Mouse (Mus musculus) CD8-positive naive resting alpha-beta T cell, adult 2 months (primary cell): Measurements from ENCODE around the gene Isca1.
A peak's percentile ranks its signal among the peaks of the same experiment; 100 is the strongest.
"Not testable (repeated sequence)": the region's sequence is repeated elsewhere in the genome, so short reads cannot be mapped to it uniquely, and the experiment has no call there.

Source experiments
- DNase-seq, 2 experiments: peaks; one replicate each; pipeline ENCODE4 v3.0.0; 2022; ENCODE audit warnings: low read depth in 2 of 2, low spot score in 2 of 2

Gene Isca1

DNA sequence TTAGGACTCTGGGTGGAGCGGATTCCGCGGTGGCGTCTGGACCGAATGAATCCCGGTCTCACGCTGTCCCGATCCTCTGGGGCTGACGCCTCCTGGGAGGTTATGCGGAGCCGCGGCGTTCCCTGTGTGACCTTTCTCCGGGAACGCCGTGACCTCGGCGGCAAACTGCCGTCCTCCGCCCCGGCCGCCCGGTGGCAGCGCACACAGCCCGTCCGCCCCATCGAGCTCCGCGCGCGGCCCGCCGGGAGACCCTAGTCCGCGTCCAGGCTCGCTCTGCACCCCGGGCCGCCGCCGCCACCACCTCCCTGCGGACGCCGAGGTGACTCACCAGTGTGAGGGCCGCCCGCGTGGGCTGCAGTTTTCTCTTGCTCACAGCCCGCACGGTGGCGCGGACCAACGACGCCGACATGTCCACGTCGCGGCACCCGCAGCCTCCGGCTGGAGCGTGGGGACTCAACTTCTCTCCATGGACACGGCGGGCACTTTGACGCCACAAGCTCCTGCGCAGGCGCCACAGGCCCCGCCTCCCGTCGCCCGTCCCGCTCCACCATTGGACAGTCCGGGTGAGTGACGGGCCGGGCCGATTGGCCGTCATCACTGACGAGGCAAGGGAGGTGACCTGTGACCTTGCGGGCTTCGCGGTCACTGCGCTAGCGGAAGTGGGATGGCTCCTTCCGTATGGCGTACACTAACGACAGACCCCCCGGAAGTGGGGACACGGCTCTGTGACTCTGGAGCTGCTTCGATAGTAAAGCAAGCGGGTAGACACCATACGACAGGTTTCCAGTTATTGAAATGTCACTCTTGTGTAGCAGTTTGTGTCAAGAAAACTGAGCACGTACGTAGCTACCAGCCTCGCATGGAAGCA is at the start of gene Isca1:
TSS of gene Isca1 (minus strand) at position 515 of the 868 bp plus-strand sequence.
- DNase-seq, result peak; percentile 99

DNA sequence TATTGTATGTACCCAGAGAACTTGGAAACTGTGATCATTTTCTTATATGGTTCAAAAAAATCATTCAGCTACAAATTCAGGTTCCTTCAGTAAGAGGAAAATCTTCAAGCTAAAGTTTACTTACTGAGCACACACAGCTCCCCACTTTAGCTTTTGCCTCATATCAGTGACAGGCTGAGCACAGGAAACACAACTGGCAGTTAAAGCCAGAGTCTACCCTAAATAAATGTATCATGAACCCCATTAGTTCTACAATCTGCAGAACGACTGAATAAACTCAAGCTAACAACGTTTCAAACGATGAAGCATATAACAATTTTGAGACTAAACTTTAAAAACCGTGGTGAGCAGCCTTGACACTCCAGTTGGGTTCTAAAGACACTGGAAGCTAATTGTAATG is 47.7 kb upstream of the Isca1 start:
- no peak for DNase-seq

DNA sequence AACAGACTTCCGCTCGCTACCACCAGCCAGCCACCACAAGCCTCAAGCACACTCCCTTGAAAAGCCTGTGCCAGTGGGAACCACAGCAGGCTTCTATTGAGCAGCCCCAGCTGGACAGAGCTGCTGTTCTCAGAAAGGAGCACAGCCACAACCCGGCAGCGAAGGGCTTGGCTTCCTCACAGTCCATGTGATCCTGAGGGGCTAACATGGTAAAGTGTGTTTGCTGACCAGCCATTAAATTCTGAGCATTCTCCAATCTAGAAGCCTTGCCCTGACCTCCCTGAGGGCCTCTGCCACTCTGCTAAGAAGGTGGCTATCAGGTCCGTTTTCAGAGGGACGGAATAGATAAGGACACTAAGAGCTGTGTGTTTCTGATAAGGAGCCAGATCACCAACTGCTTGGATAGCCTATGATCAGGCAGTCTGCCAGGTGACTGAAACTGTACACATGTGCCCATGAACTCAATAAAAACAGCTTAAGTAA is 44.5 kb upstream of the Isca1 start:
- no peak for DNase-seq

DNA sequence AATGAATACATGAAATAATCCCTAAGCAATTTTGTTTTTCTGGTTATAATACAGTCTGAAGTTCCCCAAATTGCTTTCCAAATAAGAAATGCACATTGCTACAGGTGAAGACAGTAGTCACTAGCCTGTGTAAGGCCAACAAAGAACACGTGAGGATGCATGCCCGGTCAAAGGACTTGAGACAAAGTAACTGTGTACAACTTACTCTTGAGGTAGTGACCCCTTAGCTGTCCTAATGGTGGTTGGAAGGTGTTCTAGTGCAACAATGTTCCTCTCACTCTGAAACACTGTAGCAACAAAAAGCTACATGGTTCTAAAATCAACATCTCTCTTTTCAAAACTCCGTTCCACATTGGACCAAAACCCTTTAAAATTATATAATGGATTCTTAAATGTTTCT is 42.0 kb upstream of the Isca1 start:
- no peak for DNase-seq

DNA sequence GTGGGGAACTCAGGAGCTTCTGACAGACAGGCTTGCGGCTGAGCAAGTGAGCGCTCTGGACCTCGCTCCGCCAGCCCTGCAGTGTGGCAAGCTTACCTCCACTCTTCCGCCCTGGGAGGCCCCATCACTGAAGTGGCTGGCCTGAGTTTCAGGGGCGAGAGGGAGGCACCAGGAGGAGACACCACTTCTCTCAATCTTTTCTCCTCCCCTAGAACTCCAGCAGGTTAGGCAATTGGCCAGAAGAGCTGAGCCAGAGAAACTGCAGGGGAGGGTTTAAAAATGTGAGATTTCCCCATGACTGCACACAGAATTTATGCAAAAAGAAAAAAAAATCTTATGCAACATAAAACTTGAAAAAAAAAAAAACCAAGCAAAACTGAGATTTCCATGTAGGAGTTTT is 31.4 kb upstream of the Isca1 start:
- DNase-seq, result no peak

DNA sequence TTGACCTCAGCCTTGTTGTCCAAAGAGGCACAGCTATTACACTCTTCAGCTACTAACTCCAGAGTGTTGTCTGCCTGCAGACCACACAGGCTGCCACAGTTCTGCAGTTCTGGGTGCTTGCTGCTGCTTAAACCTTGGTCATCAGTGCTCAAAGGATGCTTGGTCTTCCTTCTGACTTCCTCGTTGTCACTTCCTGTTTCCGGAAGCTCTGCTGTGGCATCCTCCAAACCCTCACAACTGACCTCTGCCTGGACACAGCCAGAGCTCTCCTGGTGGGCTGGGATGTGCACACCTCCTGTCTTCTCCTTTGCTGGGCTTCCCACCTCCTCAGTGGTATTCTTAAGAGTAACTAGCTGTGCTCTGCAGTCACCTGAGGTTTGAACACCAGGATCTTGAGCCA is 30.5 kb upstream of the Isca1 start:
- DNase-seq, result no peak

DNA sequence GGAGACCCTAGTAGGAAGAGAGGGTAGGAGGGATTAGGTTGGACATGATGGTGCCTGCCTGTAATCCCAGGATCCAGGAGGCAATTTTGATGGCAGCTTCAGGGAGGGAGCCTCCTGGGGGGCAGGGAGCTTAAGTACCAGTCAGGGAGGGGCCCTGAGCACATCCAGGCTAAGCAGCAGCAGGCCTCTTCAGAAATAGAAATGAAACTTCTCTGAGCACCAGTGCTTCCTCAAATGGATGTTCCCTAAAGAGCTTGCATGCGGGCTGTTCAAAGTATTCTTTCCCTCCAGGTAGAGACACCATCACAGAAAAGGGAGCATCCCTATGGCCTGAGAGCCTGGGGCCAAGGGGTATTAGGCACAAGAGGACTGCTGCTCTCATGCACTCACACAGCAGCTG is 28.7 kb upstream of the Isca1 start:
- no peak for DNase-seq

DNA sequence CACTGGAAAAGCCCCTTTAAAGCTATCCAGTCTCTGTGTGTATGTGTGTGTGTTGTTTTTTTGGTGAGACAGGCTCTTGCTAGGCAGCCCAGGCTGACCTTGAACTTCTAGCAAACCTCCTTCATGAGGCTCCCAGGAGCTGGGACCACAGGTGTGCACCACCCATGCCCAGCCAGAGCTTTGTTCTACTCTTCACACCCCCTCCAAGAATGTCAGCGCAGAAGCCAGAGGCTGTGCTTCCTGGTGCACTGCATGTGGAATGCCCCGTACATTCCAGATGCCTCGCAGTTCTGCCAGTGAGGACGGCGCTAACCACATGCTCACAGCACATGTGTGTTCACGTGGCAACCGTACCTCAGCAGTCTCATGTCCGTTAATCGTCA is 26.8 kb upstream of the Isca1 start:
- no peak for DNase-seq

DNA sequence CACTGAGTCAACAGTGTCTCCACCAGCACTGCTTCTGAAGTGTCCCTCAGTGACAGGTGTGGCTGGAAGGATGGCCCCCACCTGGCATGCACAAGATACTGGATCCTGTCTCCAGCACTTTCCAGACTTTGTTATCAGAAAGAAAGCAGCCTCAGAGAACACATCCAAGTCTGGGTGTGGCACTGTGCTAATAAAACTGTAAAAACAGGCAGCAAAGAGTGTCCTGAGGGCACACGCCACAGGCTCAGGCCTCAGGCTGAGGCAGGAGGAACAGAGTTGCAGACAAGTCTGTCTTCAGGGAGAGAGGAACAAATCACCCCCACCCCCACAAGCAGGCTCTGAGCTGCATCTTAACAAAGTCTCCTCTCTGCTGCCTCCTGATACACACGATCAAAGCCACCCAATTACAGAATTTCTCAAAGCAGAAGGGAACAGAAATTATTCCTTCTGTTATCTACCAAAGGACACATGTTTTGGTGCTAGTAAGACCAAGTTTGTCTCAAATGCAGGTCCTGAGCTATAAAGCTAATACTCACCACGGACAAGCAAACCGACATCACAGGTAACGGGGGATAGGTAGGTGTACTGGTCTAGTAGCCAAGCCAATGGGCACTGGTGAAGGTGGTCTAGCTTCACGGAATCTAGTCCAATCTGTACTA is 26.3 kb upstream of the Isca1 start:
- DNase-seq, result no peak

DNA sequence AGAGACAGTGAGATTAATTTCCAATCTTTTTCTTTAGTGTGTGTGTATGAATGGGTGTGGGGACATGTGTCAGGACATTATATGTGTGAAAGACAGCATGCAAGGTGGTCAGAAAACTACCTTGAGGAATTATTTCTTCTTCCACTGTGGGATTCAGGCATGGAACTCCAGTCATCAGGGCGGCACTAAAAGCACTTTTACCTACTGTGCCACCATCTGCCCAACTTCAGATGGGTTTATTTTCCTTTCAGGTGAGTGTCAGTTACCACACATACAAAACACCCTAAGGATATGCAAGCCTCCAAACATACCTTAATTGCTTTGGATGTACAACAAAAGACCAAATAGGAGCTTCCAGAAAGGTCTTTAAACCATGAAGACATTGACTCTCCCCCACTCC is 25.2 kb upstream of the Isca1 start:
- no peak for DNase-seq

DNA sequence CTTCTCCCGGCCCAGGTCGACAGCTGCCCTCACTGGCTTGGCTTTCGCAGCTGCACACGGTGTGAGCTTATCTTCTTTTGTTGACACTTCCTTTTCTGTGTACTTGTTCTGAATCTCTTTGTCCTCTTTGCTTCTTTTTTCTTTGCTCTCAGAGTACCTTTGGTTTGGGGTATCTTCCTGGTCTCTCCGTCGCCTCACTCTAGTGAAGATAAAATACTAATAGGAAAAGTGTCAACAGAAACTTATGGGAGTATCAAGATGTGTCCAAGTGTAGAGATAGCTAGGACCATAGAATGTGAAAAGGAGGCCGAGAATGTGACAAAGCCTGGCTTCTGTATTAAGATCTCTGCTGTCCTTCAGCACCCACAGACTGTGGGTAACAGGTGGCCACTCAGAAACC is 12.5 kb upstream of the Isca1 start, which contains the start of gene Gm49354:
TSS of gene Gm49354 (minus strand) at position 101 of the 400 bp plus-strand sequence.
- no peak for DNase-seq

DNA sequence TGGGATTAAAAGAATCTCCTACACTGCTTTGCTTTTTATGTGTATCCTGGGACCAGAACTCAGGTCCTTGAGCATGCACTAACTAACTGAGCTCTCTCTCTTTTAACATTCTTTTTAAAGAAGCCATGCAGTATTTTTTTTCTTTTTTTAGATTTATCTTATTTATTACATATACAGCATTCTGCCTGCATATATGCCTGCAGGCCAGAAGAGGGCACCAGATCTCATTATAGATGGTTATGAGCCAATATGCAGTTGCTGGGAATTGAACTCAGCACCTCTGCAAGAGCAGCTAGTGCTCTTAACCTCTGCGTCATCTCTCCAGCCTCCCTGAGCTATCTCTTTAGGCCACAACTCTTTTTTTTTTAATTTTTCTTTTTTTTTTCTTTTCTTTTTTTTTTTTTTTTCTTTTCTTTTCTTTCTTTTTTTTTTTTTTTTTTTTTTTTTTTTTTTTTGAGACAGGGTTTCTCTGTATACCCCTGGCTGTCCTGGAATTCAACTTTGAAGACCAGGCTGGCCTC is 10.2 kb upstream of the Isca1 start:
- DNase-seq, result not testable (repeated sequence)

DNA sequence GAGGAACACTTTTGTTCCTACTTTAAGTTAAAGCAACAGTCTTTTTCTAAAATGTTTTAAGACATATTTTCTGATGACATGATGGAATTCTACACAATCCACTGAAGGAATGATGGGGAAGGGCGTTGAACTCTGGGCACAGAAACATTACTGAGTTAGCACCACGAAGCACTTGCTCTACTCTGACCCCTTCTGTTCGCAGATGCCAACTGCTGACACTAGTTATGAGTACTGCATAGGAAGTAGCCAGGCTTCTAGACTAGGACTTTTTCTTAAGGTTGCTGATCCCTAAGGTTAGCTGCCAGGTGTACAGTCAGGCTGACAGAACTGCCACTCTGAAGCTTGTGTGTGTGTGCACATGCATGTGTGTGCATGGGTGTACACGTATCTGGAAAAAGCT is 9.6 kb upstream of the Isca1 start:
- no peak for DNase-seq

DNA sequence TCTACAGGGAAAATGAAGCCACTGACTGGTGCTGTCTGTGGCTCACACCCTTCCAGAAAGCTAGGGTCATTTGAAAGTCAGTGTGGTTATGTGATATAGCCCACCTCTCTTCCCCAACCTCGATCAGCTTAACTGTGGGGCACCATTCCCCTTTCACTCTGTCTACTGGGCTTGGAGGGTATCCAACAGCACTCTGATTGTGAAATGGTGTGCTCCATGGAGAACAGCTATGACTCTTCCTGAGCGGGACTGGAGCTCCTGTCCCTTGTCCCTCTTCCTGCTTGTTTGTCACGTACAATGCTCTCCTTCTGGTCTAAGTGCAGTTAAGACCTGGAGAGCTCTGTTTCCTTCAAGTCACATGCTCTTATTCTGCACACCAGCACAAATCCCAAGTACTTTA is 5.6 kb upstream of the Isca1 start:
- DNase-seq, result no peak

DNA sequence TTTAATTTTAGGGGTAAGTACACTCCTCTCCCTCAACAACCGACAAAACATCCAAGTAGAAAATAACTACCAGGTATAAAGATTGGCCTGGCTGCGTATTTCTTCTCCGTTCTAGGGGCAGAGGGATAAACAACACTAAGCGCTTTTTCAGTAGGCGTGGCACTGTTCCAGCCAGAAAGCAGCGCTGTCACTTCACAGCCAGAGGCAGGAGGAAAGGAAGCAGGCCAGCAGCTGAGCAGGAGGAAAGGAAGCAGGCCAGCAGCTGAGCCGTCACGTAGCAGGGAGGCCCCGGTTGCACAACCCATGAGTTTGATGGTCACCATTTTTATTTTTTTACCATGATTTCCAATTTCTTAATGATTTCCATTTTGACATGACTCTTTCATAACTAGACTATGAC is 1.6 kb upstream of the Isca1 start:
- DNase-seq, result peak; percentile 4 to 18

DNA sequence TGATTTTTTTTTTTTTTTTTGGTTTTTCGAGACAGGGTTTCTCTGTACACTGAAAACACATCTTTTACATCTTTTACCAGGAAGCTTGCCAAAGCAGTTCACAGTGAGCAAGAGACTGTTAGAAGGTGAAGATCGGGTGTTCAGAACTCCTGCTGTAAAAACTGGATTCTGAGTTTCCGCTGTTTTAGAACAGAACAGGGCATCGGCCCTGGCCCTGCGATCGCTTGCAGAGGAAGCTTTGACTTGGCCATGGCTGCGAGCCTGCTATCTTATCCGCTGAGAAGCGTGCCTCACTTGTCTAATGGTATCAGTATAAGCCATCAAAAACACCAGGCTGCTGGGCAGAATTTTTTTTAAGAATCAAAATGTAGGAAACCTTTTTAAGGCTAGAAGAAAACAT is 1.2 kb upstream of the Isca1 start:
- DNase-seq, result no peak

DNA sequence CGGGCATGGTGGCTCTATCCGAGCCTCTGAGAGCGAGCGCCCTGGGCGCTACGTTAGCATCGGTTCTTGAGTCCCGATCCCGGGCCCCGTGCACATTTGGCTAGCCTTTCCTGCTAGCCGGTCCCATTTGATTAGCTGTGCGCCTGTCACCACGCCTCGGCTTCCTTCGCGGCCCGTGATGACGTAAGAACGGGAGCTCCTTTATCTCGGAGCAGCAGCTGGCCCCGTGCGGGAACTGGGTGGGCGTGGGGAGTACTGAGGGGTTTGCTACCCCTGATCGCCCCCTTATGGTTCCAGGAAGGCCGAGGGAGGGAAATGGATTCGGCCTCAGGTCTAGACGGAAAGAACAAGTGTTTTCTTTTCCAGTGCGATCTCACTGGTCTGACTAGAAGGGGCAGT is 553 bp upstream of the Isca1 start:
- peak; percentile 80 to 82 for DNase-seq

DNA sequence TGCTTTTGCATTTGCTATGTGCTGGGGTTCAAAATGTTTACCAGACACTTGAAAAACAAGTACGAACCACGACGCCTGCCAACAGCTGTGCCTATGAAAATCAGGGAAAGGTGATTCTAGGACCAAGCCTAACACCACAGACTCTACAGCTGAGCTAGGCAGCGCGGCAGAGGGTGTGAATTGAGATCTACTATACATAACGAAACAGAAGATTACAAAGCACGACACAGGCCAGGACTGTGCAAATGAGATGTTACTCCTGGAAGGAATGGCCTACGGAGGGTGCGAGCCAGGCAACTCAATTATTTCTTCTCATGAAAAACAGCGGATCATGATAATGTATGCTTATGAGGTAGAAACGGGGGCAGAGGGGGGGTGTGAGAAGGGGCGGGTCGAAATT is 1.1 kb downstream of the Isca1 start:
- DNase-seq, result no peak

DNA sequence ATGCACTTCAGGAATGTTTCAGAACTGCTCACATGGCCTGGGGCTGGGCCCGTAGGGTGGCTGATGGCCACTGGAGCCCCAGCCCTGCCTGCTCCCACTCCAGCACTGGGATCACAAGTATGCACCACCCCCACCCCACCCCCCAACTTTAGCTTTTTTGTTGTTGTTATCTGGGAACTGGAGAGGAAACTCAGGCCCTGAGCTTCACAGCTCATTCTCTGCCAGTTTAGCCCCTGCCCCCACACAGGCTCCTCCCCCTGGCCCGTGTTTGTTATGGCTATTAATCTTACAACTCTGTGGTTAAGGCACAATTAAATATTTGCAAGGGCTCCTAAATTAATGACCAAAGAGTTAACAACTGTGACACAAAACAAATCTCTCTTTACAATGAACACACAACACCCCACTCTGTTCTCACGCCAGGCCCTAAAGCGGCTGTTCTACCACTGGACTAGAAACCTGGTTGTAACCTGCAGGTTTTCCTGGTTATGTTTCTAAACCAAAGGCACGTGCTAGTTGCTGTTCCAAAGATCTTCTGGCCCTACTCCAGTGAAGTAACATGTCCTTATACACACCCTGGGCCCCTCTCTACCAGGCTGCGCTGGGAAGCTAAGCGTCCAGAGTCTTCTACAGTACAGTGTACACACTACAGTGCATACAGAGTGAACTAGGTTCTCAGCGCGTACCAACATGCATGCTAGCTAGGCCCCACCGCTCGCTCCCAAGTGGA is 2.7 kb downstream of the Isca1 start:
- DNase-seq, result no peak

DNA sequence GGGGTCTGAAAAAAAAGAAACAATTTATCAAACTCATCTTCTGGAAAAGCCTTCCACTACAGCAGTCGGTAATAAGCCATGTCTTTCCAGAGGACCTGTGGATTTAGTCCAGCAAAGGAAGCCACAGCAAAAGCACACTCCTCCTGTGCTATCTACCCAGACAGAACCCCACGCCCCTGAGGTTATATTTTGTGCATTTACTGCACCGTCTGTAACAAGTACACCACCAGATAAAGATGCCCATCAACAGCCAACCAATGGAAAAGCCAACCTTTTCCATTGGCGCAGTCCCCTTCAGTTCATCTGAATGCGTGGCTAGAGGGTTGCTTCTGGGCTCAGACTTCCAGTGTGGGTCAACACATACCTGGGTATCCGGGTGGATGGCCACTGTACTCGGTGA is 6.8 kb downstream of the Isca1 start:
- DNase-seq, result no peak

DNA sequence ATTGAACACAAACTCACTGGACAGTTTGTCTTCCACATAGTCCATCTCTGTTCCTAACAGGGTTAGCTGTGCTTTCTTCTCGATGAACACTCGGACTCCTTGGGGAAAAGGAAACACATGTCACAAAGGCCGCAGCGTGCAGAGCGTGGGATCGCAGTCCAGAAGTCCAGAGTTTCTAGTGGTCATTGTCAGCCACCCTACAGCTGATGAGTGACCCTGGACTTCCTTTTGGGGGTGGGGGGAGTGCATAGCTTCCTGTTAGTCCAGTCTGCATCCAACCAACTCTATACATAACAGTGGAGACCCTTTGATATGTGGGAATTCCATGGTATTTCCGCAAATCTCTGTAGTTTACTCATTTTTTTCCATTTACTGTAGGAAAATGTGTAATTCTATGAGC is 12.7 kb downstream of the Isca1 start:
- no peak for DNase-seq

DNA sequence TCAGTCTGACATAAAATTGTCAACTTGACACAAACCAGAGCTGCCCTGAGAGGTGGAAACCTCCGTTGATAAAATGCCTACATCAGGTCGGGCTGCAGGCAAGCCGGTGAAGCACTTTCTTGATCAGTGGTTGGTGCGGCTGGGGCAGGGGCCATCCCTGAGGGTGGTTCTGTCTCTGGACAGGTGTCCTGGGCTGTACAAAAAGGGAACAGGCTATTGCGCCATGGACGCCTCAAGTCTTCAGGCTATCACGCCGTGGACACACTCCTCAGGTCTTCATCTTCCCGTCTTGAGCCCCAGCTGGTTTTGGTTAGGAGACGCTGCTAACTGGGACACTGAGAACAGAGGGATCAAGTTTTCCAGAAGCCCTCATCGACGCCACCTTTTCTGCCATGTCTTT is 19.3 kb downstream of the Isca1 start:
- DNase-seq, result no peak
